Mouse (Mus musculus): ENCODE data around the gene Ppp1r12b.

The Ppp1r12b gene

DNA sequence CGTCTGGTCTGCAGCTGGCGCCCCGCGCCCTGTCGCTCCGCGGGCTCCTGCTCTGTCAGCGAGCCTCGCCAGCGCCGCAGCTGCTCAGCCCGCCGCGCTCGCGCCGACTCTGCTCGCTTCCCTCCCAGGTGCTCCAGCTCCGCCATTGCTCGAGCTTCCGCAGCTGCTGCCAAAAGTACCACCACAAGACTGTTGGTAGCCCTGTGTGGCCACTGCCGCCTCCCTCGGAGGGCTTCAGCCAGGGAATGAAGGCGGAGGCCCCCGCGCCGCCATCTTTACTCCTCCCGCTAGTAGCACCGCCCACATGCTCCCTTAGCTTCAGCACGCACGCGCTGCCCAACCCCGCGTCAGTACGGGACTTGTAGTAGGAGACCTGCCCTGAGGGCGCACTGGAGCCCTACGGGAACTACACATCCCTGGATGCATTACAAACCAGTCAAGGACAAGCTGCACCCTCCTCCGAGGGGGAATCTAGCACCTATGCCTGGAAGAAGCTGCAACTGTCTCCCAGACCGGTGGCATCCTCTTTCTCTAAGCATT is at the start of gene Ppp1r12b:
Gene Ppp1r12b (minus strand): TSS at position 306 of the 540 bp plus-strand sequence.
- peak; percentile 94 for DNase-seq (ENCODE audit: low read depth, low spot score)

- no peak for DNase-seq (ENCODE audit: low read depth, low spot score)
Measured at GRCm38 (mm10) chr1:135003346-135003745, 47.6 kb upstream of the Ppp1r12b start.

- peak; percentile 9 for DNase-seq (ENCODE audit: low read depth, low spot score)
Measured at GRCm38 (mm10) chr1:135000527-135000926, 44.8 kb upstream of the Ppp1r12b start.

DNA sequence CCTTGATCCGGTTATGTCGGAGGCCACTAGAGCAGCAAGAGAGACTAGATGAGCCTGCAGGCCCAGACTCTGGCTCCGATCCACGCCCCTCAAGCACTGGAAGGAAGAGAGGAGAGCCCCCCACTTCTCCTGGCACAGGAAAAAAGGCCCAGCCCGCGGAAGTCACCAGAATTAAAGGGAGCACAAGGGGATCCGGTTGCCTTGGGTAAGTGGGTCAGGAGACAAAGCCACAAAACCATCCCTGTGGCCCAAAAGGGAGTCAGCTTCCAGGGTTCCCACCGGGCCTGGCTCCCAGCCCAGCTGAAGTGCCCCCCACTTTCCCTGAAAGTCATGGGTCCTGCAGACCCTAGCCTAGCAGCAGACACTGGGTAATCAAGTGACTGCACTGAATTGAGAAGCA is 42.5 kb upstream of the Ppp1r12b start:
- no peak for DNase-seq (ENCODE audit: low read depth, low spot score)

- DNase-seq (ENCODE audit: low read depth, low spot score) = no peak
Measured at GRCm38 (mm10) chr1:134997568-134997967, 41.8 kb upstream of the Ppp1r12b start.

DNA sequence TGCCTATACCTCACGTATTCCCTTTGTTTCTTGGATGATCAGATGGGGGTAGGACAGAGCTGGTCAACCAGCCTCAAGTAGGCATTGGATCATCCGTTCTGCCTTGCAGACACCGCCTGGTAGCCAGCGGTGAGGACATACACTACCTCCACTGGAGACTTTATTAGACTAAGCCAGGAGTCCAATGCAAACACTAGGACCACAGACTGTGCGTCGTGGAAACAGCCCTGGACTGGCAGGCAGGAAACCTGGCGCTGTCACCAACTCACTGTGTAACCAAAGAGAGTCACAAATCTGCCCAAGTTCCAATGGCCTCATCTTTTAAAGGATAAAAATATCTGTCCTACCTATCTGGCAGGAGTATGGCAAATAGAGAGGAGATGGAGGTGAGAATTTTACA is 40.7 kb upstream of the Ppp1r12b start:
- no peak for DNase-seq (ENCODE audit: low read depth, low spot score)

DNA sequence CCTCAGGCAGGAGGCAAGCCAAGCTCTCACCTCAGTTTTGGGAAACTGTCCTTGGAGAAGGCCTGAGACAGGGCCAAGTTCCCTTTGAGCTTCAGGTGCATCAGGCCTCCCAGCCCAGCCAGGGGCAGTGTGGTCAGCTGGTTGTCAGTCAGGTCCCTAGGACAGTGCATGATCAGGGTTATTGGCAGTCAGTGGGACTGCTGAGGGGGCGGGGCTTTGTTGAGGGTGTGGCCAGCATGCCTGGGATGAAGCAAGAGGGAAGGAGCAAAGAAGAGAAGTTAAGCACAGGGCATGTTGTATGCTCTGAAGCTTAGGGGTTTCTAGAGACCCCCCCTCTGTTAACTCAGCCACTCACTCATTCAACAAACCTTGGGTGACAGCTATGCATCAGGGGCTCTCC is 40.2 kb upstream of the Ppp1r12b start:
- no peak for DNase-seq (ENCODE audit: low read depth, low spot score)

DNA sequence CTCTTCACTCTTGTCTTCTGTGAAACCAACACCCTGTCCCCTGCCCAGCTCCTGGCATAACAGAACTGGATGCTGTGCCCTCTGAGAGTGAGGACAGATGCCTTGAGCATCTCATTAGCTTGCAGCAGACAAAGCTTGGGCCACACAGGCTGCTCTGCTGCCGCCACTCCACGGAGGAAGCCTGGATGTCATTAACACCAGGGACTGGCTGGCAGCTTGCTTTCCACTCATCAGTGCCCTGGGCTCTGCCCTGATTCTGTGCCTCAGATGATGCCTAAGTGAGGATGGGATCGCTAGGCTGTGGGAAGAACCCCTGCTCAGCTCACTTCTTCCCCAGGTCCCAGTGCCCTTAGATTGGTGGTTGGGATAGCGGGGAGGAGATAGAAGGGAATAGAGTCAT is 39.7 kb upstream of the Ppp1r12b start:
- DNase-seq (ENCODE audit: low read depth, low spot score) = no peak

DNA sequence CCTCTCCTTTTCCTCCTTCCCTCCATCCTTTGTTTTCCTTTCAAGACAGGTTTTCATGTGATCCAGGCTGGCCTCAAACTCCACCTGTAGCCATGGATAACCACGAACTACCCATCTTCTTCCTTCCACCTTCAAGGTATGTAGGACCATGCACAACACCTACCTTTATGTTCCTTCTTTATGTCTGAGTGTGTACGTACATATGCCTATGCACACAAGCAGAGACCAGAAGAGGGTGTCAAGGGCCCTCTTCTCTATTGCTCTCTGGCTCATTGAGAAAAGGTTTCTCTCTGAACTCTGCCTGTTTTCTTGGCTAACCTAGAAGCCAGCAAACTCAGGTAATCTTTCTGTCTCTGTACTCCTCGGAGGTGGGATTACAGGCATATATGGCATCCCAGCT is 39.0 kb upstream of the Ppp1r12b start:
- no peak for DNase-seq (ENCODE audit: low read depth, low spot score)

GRCm38 (mm10) chr1:134992046-134992645 is 36.4 kb upstream of the Ppp1r12b start:
- no peak for DNase-seq (ENCODE audit: low read depth, low spot score)

DNA sequence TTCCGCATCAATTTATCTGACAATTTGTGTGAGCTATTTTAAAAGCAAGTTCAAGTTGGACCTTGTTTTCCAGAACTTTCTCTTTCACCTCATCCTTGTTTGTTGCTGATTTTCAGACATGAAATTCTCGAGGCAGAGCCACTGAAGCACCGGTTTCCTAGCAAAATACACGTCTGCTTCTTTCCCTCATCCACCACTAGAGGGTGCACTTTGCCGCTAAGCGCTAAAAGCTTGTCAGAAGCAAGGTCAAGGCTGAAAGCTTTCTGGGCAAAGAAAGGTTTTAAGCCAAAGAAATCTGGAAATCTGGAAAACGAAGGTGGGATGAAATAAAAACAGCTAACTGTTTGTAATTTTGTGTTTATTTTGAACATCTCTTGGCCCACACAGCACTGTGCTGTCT is 33.6 kb upstream of the Ppp1r12b start:
- peak; percentile 89 for DNase-seq (ENCODE audit: low read depth, low spot score)

DNA sequence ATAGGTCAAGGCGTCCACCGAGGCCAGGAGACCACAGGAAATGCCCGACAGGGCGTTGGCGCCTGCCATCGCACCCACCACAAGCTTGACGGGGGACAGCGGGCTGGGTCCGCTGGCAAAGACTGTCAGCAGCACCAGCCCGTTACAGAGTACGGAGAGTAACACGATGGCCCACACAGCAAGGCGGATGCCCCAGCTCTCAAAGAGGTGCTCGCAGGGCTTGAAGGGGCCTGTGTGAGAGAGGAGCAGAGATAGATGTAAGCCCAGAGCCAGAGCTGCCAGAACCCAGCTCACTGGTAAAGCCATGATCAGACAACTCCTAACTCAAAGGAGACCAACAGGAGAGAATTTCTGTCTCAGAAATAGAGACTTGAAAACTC is 32.2 kb upstream of the Ppp1r12b start:
- DNase-seq (ENCODE audit: low read depth, low spot score) = peak; percentile 33

- DNase-seq (ENCODE audit: low read depth, low spot score) = peak; percentile 60
Measured at GRCm38 (mm10) chr1:134987173-134987961, 31.6 kb upstream of the Ppp1r12b start.

GRCm38 (mm10) chr1:134972920-134973319 is 17.2 kb upstream of the Ppp1r12b start:
- peak; percentile 22 for DNase-seq (ENCODE audit: low read depth, low spot score)

DNA sequence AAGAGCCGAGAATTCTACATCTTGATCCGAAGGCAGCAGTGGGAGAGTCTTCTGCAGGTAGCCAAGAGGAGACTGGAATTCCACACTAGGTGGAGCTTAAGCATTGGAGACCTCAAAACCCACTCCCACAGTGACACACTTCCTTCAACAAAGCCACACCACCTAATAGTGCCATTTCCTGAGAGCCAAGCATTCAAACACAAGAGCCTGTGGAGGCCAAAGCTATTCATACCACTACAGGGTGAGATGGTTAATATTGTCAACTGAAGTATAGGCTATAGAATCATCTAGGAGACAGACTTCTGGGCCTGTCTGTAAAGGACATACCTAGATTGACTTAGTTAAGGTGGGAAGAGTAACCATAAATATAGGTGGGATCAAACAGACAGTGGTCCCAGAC is 9.7 kb upstream of the Ppp1r12b start:
- DNase-seq (ENCODE audit: low read depth, low spot score) = no peak

DNA sequence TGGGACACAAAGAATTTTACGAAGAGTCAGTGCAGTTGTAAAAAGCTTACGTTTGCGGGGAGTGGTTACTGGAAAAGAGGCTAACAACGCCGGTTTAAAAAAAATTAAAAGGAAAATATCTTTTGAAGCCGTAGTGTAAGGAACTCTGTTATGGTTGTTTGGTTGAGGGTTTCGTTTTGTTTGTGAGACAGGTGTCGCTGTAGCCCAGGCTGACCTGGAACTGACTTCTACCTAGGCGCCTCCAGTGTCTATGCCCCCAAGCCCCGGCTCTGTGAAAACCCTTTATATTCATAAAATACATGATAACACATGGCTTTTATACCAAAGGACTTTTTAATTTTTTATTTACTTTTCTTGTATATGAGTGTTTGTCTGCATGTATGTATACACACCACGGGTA is 7.1 kb upstream of the Ppp1r12b start:
- DNase-seq (ENCODE audit: low read depth, low spot score) = peak; percentile 75

- peak; percentile 97 for DNase-seq (ENCODE audit: low read depth, low spot score)
Measured at GRCm38 (mm10) chr1:134962053-134962803, 6.5 kb upstream of the Ppp1r12b start, which contains the start of gene Ube2t. TSS of gene Ube2t (plus strand) at chr1:134962565.

- peak; percentile 17 for DNase-seq (ENCODE audit: low read depth, low spot score)
Measured at GRCm38 (mm10) chr1:134960634-134961033, 4.9 kb upstream of the Ppp1r12b start.

GRCm38 (mm10) chr1:134955050-134955636 is 599 bp downstream of the Ppp1r12b start:
- DNase-seq (ENCODE audit: low read depth, low spot score) = no peak

GRCm38 (mm10) chr1:134949946-134950345 is 5.8 kb downstream of the Ppp1r12b start:
- no peak for DNase-seq (ENCODE audit: low read depth, low spot score)

DNA sequence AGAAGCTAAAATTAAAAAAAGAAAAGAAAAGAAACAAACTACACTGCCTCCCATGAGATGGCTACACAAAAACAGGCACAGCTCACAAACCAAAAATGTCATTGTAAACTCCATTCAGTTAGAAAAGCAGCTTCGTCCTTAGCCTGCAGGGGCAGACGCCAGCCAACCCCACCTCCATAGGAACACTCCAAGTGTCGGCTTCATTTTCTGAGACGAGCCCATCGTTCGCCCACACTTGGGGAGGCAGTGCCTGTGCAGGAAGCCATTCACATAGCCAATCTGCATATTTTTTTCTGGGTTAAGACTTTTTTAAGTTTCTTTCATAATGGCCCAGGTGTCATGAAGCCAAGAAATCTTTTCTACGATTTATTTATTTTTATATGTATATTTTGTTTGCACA is 8.2 kb downstream of the Ppp1r12b start:
- no peak for DNase-seq (ENCODE audit: low read depth, low spot score)

GRCm38 (mm10) chr1:134942898-134943297 is 12.8 kb downstream of the Ppp1r12b start:
- no peak for DNase-seq (ENCODE audit: low read depth, low spot score)

Data from CD4-positive, CD25-positive, alpha-beta regulatory T cell, adult 2 months (primary cell).